Mouse (Mus musculus) ES-E14 (cell line): ENCODE data around the gene 4930404N11Rik. TPM values are rescaled to one million over a fixed set of nuclear protein-coding genes. Genes with fewer than 3 reads are reported as not detected.

Experiments
- DNase-seq: peaks from one replicate; pipeline ENCODE4 v3.0.0-alpha.2; 2013; ENCODE audit warnings: low read depth, low spot score
- H3K27ac ChIP-seq: 2 replicates; pipeline ENCODE4 v1.5.1; 2012; ENCODE audit warnings: low read depth, mild to moderate bottlenecking, low read length, moderate library complexity, mixed read lengths; ENCODE audit not compliant: poor library complexity, insufficient read depth, severe bottlenecking
- H3K36me3 ChIP-seq: 2 replicates; pipeline ENCODE4 v1.6.1; 2012; ENCODE audit warnings: mild to moderate bottlenecking, low read length, moderate library complexity, mixed read lengths; ENCODE audit not compliant: control insufficient read depth, poor library complexity, insufficient read depth, severe bottlenecking
- H3K4me1 ChIP-seq, 2 experiments: fragments of 150-350 bp in 1 of 2; sonication (generic) in 1 of 2; 2 replicates each; pipeline ENCODE4 v1.6.1; 2012; ENCODE audit warnings: low read length in 2 of 2, mild to moderate bottlenecking in 1 of 2, mixed read lengths in 1 of 2; ENCODE audit not compliant: control insufficient read depth in 2 of 2, insufficient read depth in 2 of 2, poor library complexity in 1 of 2
- H3K4me3 ChIP-seq, 2 experiments: fragments of 150-350 bp in 1 of 2; sonication (generic) in 1 of 2; 2 replicates each; pipeline ENCODE4 v1.5.1; 2012; ENCODE audit warnings: low read length in 2 of 2, low read depth in 1 of 2, mild to moderate bottlenecking in 1 of 2, mixed read lengths in 1 of 2; ENCODE audit not compliant: insufficient read depth in 1 of 2, poor library complexity in 1 of 2, severe bottlenecking in 1 of 2
- H3K9ac ChIP-seq: 2 replicates; pipeline ENCODE4 v1.6.1; 2012; ENCODE audit warnings: low read depth, mild to moderate bottlenecking, low read length, mixed read lengths; ENCODE audit not compliant: poor library complexity, insufficient read depth, severe bottlenecking
- H3K9me3 ChIP-seq: fragments of 150-350 bp; sonication (generic); 2 replicates; pipeline ENCODE4 v1.6.1; 2012; ENCODE audit warnings: low read depth, mild to moderate bottlenecking, low read length; ENCODE audit not compliant: control insufficient read depth, insufficient read depth
- CHD2 ChIP-seq: IDR thresholded peaks from 2 replicates; pipeline ENCODE4 v1.6.1; 2014; ENCODE audit warnings: mild to moderate bottlenecking, low read depth, low read length, inconsistent platforms
- HCFC1 ChIP-seq: IDR thresholded peaks from 2 replicates; pipeline ENCODE4 v1.6.1; 2012; ENCODE audit warnings: low read length, inconsistent platforms, borderline replicate concordance; ENCODE audit not compliant: insufficient read depth
- MAFK ChIP-seq: IDR thresholded peaks from 2 replicates; pipeline ENCODE4 v1.6.1; 2014; ENCODE audit warnings: mild to moderate bottlenecking, low read depth, low read length, inconsistent platforms; ENCODE audit not compliant: insufficient read depth
- ZC3H11A ChIP-seq: IDR thresholded peaks from 2 replicates; pipeline ENCODE4 v1.6.1; 2012; ENCODE audit warnings: low read depth, mild to moderate bottlenecking, inconsistent platforms, low read length, borderline replicate concordance
- ZNF384 ChIP-seq: IDR thresholded peaks from 2 replicates; pipeline ENCODE4 v1.6.1; 2012; ENCODE audit warnings: low read depth, low read length, inconsistent platforms
- in situ Hi-C, 2 experiments: fragments of 600-800 bp; cut with MboI; formaldehyde crosslinking; loops; one replicate each; pipeline ENCODE4 v1.15.1; 2025; ENCODE audit warnings: low sequenced_read_pairs in 2 of 2, inconsistent platforms in 1 of 2; ENCODE audit not compliant: unreplicated experiment in 2 of 2
- total RNA-seq: library from RNA; depleted of rRNA; stranded (reverse); fragments of 300-350 nt; gene quantifications from 2 replicates; pipeline ENCODE4 v1.2.3, GENCODE M21; 2012

4930404N11Rik gene
- total RNA-seq, 1 experiment: 9.4 TPM

GRCm38 (mm10) chr10:81387716-81388115, 22.1 kb upstream of the 4930404N11Rik start:
- TF ChIP-seq MAFK (no peak), ZNF384 (no peak), CHD2 (no peak), HCFC1 (no peak), ZC3H11A (no peak)
- no peak overlapping the region for H3K9ac ChIP-seq
- peaks cover 0 to 11% of the 10 kb centered on the region in 2 experiments; a peak in 2 of 4 replicates for H3K4me1 ChIP-seq
- DNase-seq: no peak
- no peak overlapping the region for H3K4me3 ChIP-seq
- in situ Hi-C loops: no loop called here
- no peak overlapping the region for H3K27ac ChIP-seq
- no peaks in the 10 kb centered on the region for H3K9me3 ChIP-seq
- H3K36me3 ChIP-seq: peaks cover 35% of the 10 kb centered on the region

DNA sequence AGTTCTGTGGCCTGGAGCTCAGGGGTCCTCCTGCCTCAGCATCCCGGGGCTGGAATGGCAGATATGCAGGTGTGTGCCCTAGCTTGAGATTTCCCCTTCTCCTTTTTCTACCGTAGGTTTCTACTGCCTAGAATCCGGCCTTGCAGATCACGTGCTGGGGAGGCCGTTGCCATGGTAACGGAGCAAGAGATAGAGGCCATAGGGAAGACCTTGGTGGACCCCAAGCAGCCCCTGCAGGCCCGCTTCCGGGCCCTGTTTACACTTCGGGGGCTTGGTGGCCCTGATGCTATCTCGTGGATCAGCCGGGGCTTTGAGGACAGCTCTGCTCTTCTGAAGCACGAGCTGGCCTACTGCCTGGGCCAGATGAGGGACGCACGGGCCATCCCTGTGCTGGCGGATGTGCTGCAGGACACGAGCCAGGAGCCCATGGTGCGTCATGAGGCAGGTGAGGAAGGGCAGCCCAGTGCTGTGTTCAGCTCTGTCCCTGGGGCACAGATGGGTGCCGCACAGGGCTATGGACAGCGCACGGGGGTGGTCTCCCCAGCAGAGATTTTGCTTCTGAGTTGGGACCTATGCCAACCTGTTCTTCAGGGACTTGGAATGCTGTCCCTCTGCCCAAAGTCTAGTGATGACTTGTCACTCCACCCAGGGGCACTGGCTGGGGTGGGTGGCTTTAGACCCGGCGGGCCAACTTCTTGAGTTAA, 20.1 kb upstream of the 4930404N11Rik start:
- Histone ChIP-seq H3K36me3 (peaks cover 35% of the 10 kb centered on the region), H3K4me3 (peak overlapping the region; percentile 77 to 86; a peak in 3 of 4 replicates), H3K4me1 (peaks cover 0 to 11% of the 10 kb centered on the region in 2 experiments; a peak in 2 of 4 replicates), H3K9me3 (no peaks in the 10 kb centered on the region), H3K27ac (no peak overlapping the region), H3K9ac (peak overlapping the region; percentile 93; the same call in 1 of the 2 replicates)
- no peak for TF ChIP-seq CHD2
- no peak for TF ChIP-seq HCFC1
- TF ChIP-seq ZC3H11A: no peak
- TF ChIP-seq MAFK: no peak
- TF ChIP-seq ZNF384: no peak
- DNase-seq: no peak
- in situ Hi-C loops: no loop called here

- H3K4me1 ChIP-seq: peaks cover 0 to 7% of the 10 kb centered on the region in 2 experiments; a peak in 1 of 4 replicates
- in situ Hi-C loops: no loop called here
- H3K4me3 ChIP-seq: peak overlapping the region; percentile 77 to 86
- no peak for DNase-seq
- H3K36me3 ChIP-seq: peaks cover 35% of the 10 kb centered on the region
- no peak for TF ChIP-seq HCFC1
- no peak for TF ChIP-seq CHD2
- no peak for TF ChIP-seq MAFK
- TF ChIP-seq ZNF384: no peak
- TF ChIP-seq ZC3H11A: no peak
- no peaks in the 10 kb centered on the region for H3K9me3 ChIP-seq
- peak overlapping the region; percentile 73 for H3K27ac ChIP-seq
- H3K9ac ChIP-seq: peak overlapping the region; percentile 93
Measured at GRCm38 (mm10) chr10:81384605-81384982, 19.0 kb upstream of the 4930404N11Rik start.

- in situ Hi-C loops: no loop called here
- peaks cover 34% of the 10 kb centered on the region for H3K36me3 ChIP-seq
- H3K27ac ChIP-seq: peak within 1 kb of the TSS; percentile 73
- peak within 1 kb of the TSS; percentile 77 to 86 for H3K4me3 ChIP-seq
- H3K9ac ChIP-seq: peak within 1 kb of the TSS; percentile 93
- H3K9me3 ChIP-seq: no peaks in the 10 kb centered on the region
- TF ChIP-seq CHD2 (peak; percentile 92), HCFC1 (peak; percentile 86), ZC3H11A (no peak)
- peak; percentile 96 for DNase-seq
- H3K4me1 ChIP-seq: peaks cover 0 to 5% of the 10 kb centered on the region in 2 experiments; a peak in 1 of 4 replicates
Measured at GRCm38 (mm10) chr10:81383802-81384604, 18.4 kb upstream of the 4930404N11Rik start, which contains the start of the genes Dohh and Gm48551. TSS of gene Dohh (plus strand) at chr10:81384428. TSS of gene Gm48551 (plus strand) at chr10:81384466.
